Mouse (Mus musculus) brain, embryonic 14.5 days (tissue): ENCODE results near the gene Vps39.

Experiments
- CTCF ChIP-seq: fragments of 200-500 bp; IDR thresholded peaks from 2 replicates; pipeline ENCODE4 v1.5.1; 2012; ENCODE audit warnings: inconsistent platforms, mild to moderate bottlenecking, moderate library complexity, borderline replicate concordance; ENCODE audit not compliant: insufficient read depth, insufficient read length; ENCODE audit errors: extremely low read depth
- POLR2A ChIP-seq: fragments of 200-500 bp; IDR thresholded peaks from 2 replicates; pipeline ENCODE4 v1.6.1; 2012; ENCODE audit warnings: mild to moderate bottlenecking, inconsistent platforms, borderline replicate concordance; ENCODE audit not compliant: poor library complexity, insufficient read depth, insufficient read length, severe bottlenecking; ENCODE audit errors: extremely low read depth

GRCm38 (mm10) chr2:120284705-120285104, 68.2 kb downstream of the Vps39 start:
- TF ChIP-seq CTCF (no peak), POLR2A (no peak)
